Mouse (Mus musculus) brown adipose tissue, adult 24 weeks (tissue): Measurements from ENCODE around the gene 1110008P14Rik. TPM values are rescaled to one million over a fixed set of nuclear protein-coding genes. Genes with fewer than 3 reads are reported as not detected.

Source experiments
- H3K27ac ChIP-seq: fragments of 200-500 bp; replicated peaks from 2 replicates; pipeline ENCODE4 v1.5.1; 2012; ENCODE audit warnings: low read depth, mild to moderate bottlenecking, low read length
- H3K4me1 ChIP-seq: fragments of 200-500 bp; 2 replicates; pipeline ENCODE4 v1.6.1; 2012; ENCODE audit warnings: low read length, mixed read lengths; ENCODE audit not compliant: control insufficient read depth, insufficient read depth, insufficient read length
- H3K4me3 ChIP-seq: fragments of 200-500 bp; 2 replicates; pipeline ENCODE4 v1.5.1; 2012; ENCODE audit warnings: low read depth, mild to moderate bottlenecking, low read length, moderate library complexity; ENCODE audit not compliant: insufficient read depth
- polyA plus RNA-seq: library from polyadenylated mRNA; stranded (reverse); fragments of >200 nt; gene quantifications from 2 replicates; pipeline ENCODE4 v1.2.4, GENCODE M21; 2012; ENCODE audit not compliant: missing spikeins, insufficient read depth, insufficient read length

Gene 1110008P14Rik
- polyA plus RNA-seq: 296 and 402 TPM in 2 replicates

DNA sequence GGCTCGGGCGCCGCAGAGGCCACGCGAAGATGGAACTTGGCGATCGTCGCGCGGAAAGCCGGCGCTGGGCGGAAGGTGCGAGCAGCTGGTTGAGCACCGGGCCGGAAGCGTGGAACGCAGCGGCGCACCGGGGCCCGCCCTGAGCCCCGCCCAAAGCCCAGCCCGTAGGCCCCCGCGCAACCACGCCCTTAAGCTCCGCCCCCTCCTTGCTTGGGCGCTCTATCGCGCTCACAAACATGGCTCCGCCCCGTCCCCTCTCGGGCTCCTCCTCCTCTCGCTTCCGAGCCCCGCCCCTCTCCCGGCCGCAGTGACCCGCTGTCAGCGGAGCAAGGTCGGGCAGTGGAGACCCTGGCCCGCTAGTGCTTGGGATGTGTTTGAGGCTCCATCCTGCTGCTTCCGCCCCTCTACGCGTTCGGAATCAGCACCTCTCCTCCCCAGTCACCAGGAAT is at the start of gene 1110008P14Rik:
Gene 1110008P14Rik (minus strand): TSS at position 164 of the 449 bp plus-strand sequence.
- Histone ChIP-seq H3K4me3 (peak within 1 kb of the TSS; percentile 88), H3K4me1 (peaks cover 11% of the 10 kb centered on the region), H3K27ac (peak within 1 kb of the TSS; percentile 61)

DNA sequence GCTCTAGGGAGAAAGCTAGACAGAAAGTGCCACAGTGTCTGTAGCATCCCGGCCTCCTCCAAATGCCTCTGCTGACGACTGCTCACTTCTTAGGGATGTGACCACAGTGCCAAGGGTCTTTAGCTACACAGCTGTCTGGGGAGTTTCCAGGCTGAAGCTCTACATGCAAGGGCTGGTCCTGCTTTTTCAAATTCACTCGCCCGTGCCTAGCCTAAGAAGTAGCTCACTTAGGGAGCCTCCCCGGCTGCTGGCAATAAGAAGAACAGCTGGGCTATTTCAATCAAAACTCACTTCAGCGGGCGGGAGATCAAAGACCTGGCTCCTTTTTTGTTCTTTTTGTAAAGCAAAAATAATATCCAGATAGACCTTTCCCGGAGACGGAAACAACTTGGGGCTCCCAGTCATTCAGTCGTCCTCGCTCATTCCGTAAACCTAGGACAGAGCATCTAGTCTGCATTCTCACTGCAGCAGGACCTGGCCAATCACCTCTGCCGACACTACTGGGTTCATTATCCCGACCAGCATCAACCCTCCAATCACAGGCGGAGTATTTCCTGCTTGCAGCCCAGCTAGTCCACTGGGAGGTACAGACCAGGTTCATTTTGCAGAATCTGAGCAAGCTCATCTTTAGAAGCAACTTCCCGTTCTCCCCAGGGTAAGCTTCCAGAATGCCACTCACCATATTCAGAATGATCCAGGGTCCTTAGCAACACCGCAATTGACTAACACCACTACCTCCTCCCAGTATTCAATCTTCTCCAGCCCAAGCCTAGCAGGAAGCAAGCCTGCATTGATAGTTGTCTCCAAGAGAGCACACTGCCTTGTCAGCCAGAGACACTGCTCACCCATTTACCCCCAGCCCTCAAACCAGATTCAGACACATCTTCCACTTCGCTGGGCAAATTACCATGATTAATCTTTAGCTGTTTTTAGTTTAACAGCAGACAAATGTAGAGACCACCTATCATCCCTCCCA is 49.3 kb upstream of the 1110008P14Rik start:
- Histone ChIP-seq H3K4me3 (peak overlapping the region; percentile 26), H3K27ac (peak overlapping the region; percentile 45), H3K4me1 (peaks cover 38% of the 10 kb centered on the region)

DNA sequence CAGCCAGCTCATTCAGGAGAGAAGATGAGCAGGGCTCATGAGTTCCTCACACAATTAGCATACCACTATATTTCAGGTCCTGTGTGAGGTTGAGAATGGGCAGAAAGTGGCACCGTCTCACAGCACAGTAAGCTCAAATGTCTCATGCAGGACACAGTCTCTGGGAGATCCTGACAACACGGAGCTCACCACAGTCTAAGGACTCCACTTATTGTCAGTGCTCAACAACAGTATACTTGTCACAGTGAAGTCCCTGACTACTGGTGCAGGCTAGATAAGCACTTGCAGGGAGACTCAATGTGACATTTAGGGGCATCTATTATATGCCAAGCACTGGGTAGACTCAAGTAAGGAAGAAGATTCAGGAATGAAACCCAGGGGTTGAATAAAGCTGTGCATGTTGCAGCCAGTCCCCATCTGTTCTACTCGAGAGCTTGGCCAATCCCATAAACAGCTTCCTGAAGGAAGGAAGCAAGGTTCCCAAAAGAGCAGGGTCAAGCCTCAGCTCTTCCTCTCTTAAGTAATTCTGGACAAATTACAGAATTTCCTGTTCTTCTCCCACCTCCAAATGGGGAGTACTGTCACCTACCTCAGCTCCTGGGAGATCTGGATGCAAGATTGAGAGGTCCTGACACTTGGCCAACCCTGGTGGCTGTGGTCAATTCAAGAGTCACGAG is 47.6 kb upstream of the 1110008P14Rik start:
- Histone ChIP-seq H3K4me1 (peaks cover 39% of the 10 kb centered on the region), H3K4me3 (no peak overlapping the region), H3K27ac (peak overlapping the region; percentile 56)

DNA sequence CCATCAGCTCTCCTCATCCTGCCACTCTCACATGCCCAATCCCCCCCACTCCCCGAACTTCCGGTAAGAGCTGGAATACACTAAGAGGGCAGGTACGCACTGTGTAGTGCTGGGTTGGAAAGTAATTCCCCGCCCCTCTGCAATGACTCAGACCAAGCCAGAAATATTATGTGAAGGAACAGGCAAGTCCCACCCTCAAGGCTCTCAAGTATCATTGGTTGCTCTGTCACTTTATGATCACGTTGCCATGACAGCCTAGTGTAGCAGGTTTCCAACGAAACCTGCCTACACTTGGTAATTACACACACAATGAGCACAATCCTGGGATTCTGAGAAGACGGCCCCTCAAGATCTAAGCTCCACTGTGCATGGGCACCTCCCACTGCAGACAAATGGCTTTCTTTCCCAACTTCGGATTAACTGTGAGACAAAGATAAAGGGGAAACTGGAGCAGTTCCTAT is 46.6 kb upstream of the 1110008P14Rik start:
- 0 out of 2 replicates have a peak overlapping the region, but pooled peaks have one; percentile 2 for H3K27ac ChIP-seq
- H3K4me3 ChIP-seq: no peak overlapping the region
- H3K4me1 ChIP-seq: peaks cover 40% of the 10 kb centered on the region

DNA sequence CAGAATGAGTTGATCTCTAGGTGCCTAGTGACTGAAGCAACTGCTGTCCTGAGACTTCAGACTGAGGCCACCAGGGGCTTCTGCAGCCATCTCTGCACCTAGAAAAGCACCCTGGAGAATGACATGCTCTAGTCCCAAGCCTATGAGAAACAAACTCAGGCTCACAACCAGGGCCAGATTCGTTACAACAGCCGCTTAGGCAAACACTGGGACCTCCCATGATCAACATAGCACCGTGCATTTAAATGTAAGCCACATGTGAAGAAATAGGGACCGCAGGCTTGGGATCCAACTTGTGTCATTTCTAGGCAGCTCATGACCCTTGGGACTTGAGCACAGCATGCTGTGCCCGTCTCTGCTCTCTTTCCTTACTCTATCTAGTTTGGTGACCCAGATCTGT is 46.0 kb upstream of the 1110008P14Rik start:
- Histone ChIP-seq H3K27ac (no peak overlapping the region), H3K4me3 (no peak overlapping the region), H3K4me1 (peaks cover 46% of the 10 kb centered on the region)

DNA sequence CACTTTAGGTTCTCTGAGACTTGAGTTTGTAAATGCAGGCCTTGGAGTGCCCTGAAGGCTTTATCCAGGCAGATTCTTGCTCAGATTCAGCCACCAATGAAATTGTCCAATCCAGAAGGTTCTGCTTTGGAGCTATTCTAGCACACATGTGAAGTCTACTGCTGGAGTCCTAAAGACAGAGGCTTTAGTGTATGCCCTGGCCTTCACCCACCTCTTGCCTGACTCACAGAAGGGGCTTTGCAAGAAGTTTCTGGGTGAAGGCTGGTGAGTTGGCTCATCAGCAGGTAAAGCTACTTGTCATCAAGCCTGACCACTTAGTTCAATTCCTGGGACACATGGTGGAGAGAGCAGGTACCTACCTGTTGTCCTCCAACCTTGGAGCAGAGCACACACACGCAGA is 44.4 kb upstream of the 1110008P14Rik start:
- Histone ChIP-seq H3K4me3 (no peak overlapping the region), H3K27ac (no peak overlapping the region), H3K4me1 (peaks cover 51% of the 10 kb centered on the region)

DNA sequence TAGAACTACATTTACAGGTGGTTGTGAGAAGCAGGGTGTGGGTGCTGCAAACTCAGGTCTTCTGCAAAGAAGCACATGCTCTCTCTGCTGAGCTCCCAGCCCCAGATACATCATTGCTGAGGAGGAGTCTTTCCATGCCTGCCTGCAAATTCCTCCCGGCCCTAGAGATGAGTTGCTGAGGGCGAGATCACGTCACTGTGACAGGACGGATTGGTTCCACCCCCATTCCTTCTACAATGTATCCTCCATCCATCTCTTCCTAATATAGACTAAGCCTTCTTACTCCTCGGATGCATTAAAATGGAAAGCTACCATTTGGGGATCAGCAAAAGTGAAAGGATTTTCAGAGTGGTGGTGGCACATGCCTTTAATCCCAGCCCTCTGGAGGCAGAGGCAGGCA is 43.8 kb upstream of the 1110008P14Rik start:
- no peak overlapping the region for H3K27ac ChIP-seq
- H3K4me1 ChIP-seq: peaks cover 47% of the 10 kb centered on the region

DNA sequence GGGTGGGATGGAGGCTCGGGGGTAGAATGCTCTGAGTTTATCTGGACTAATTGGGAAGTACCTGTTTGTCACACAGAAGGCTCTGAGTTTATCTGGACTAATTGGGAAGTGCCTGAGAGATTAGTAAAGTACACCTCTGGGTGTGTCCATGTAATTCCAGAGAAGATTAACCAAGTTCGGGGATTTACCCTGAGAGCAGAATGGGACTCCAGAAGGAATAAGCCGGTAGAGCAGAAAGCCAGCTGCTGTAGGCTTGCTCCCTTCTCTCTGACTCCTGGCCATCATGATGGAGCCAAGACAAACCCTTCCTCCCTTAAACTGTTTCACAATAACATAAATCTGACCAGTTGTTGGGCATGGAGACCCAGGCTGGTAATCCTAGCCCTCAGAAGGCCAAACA is 43.1 kb upstream of the 1110008P14Rik start:
- Histone ChIP-seq H3K4me3 (no peak overlapping the region), H3K27ac (peak overlapping the region; percentile 72), H3K4me1 (peaks cover 40% of the 10 kb centered on the region)

More for the DNA sequence above, 43.8 kb upstream of the 1110008P14Rik start:
- no peak overlapping the region for H3K4me3 ChIP-seq

DNA sequence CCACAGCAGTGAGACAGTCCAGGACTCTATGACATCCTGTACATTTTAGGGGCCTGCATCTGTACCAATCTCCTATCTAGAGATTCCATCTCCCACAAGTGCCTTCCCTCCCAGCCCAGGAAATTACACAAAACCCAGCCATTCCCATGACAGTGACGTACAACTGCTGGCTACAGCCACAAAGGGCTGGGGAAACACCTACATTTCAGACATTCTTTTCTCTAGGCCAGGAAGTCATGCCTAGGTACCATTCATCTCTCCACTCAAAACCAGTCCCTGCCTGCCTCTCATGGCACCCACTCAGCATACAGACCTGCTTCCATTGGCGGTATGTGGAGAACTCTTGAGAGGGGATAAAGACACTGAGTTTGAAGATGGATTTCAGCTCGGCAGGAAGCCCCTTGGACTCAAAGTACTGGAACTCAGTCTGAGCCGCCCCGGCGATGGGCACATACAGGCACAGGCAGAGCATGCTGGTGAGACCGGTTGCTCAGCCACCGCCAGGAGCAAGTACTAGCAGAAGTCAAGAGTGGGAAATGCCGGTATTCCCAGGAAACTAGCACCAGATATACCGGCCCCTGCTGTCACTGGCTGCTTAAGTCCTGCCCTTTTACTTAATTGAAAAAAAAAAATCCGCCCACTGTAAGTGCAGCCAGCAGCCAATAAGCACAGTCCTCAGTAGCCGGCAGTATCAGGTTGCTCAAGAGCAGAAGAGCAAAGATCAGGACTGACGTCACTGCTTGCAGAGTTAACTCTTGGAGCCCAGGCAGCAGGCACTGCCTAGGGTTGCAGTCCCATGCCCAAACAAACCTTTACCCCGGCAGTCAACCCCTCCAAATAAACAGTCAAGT is 42.0 kb upstream of the 1110008P14Rik start:
- H3K27ac ChIP-seq: peak overlapping the region; percentile 98
- peaks cover 31% of the 10 kb centered on the region for H3K4me1 ChIP-seq
- peak overlapping the region; percentile 62 for H3K4me3 ChIP-seq

DNA sequence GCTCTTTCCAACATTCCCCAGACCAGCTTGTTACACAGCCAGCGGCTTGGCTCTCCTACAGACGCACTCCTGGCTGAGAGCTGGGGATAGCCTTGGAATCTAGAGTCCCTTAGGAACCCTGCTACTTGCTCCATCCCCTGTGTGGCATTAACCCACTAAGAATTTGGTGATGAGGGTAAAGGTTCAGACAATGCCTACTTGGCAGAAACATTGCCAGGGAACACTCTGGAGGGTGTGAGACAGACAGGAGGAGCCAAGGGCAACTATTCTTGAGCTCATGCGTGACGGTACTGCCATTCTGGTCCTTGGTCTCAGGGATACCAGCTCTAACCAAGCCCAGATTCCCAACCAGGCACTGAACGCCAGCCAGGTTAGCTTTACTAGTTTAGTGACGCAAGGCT is 40.1 kb upstream of the 1110008P14Rik start:
- H3K4me3 ChIP-seq: no peak overlapping the region; the same call in 1 of the 2 replicates
- H3K4me1 ChIP-seq: peaks cover 18% of the 10 kb centered on the region
- peak overlapping the region; percentile 15; the same call in 1 of the 2 replicates for H3K27ac ChIP-seq

DNA sequence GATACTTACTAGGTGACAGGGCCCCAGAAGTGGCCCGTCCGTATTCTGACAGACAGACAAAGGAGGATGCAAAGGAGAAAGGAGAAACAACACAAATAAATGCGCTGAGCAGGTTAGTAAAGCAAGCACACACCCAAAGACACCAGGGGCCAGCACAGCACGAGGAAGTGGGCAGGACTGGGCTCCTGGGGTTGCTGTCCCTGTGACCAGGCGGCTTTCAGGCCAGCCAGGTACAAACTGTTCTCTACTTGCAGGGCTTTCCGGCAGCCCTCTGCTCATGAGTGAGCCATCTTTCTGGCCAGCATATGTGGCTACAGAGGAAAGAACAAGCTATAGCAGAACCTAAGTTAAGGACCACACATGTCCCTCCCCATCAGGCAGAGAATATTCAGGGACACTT is 38.9 kb upstream of the 1110008P14Rik start:
- Histone ChIP-seq H3K4me3 (no peak overlapping the region), H3K27ac (no peak overlapping the region), H3K4me1 (peaks cover 18% of the 10 kb centered on the region)

DNA sequence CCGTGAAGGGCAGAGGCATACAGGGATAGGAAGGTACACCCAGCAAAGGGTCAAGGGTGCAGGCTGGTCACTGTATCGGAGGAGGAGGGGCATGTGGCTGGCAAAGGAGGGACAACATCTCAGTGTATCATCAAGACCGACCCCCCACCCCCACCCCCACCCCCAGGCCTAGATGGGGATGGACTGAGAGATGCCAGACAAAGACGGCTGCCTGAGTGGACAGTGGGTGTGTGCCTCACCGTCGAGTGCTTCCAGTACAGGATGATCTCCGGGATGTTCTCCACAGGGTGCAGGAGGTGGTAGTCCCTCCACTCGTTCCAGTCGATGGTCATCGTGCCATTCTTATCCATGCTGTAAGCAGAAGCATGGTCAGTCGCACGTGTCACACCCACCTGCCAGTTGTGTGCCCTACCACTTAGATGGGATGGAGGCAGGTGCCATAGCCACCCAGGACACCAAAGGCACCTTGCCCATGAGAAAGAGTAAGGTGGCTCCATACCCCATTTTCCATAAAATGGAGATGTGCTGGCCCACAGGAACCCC is 38.4 kb upstream of the 1110008P14Rik start:
- Histone ChIP-seq H3K4me1 (peaks cover 18% of the 10 kb centered on the region), H3K27ac (peak overlapping the region; percentile 12; the same call in 1 of the 2 replicates), H3K4me3 (no peak overlapping the region)

DNA sequence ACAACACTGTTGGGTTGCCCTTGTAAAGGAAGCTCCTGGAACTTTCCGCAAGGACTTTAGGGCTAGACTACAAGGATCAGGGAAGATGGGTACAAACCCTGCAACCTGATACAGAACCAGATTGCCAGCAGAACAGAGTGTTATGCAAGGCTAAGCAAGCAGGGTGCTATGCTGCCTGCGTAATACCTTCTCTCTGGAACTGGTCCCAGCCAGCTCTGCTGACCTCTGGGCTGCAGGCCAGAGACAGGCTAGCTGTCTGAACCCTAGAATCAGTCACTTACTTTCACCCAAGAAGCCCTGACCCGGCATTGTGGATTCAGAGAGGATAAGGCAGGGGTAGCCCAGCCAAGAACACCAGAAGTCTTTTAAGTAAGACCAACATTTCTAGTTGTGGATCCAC is 37.6 kb upstream of the 1110008P14Rik start:
- H3K4me3 ChIP-seq: no peak overlapping the region
- peaks cover 15% of the 10 kb centered on the region for H3K4me1 ChIP-seq
- H3K27ac ChIP-seq: peak overlapping the region; percentile 12; the same call in 1 of the 2 replicates

DNA sequence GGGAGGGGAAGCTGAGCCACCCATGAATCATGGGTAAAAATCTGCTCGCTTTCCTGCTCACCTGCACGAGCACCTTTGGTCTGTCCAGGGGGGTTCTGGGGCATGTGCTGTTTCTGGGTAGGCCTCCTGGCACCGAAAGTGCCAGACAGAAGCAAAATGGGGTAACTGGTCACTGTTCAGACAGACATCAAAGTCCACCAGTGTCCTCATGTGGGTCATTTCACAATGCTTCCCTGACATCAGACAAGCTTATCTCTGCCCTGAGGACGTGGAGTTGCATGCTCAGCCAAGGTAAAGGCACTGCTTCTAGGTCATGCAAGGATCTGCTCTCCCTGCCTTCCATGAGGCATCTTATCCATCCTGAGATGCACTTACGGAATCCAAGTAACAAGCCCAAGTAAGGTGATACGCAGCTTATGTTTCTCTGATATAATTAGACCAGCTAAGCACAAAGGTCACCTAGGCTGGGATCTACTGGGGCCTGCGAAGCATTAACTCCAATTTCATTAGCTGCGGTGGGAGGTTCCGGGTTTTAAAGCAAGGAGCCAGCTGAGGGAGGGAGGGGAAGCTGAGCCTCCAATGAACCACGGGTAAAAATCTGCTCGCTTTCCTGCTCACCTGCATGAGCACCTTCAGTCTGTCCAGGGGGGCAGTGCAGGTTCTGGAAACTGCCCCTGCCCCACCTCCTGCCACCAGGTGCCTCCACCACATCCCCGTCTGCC is 36.9 kb upstream of the 1110008P14Rik start:
- no peak overlapping the region for H3K27ac ChIP-seq
- H3K4me1 ChIP-seq: peaks cover 14% of the 10 kb centered on the region
- H3K4me3 ChIP-seq: no peak overlapping the region
